Comparison of ENCODE assay signal across 18 mouse cellular contexts in the genomic region with DNA sequence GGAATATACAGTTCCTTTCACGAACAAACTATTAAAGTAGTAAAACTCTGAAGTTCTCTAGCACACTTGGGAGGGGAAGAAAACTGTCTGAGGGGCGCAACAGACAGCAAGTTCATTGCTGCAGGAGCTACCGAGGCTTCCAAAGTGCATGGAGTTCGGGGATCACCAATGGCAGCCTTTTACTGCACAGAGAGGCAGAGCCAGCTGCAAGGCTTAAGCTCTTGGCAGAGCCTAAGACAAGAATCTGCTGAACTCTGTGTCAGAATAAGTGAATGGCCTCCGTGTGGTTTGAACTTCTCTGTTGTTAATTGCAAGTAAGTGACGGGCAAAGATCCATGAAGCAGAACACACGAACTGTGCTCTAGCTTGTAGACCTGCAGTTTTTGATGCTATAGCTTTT.
"Had no signal": no experiment of that assay in that cellular context is flagged by ENCODE, and none has a peak within 500 bp of the region (broad histone marks: within the 10 kb centered on the region; RNA-seq: fewer than 3 reads in every experiment).

No protein-coding gene starts in this region.

- H3K27ac ChIP-seq: midbrain, embryonic 10.5 days; midbrain, embryonic 12.5 days; neural tube, embryonic 13.5 days; neural tube, embryonic 15.5 days had no signal

- H3K36me3 ChIP-seq: midbrain, embryonic 10.5 days; midbrain, embryonic 12.5 days; neural tube, embryonic 13.5 days; neural tube, embryonic 15.5 days had no signal

- H3K9me3 ChIP-seq: midbrain, embryonic 10.5 days; midbrain, embryonic 12.5 days; neural tube, embryonic 13.5 days; neural tube, embryonic 15.5 days had no signal

- DNase-seq: lung, postnatal 10 days; lung, postnatal 4 days; midbrain, embryonic 14.5 days; retina, postnatal 1 day; right cerebral cortex, adult 18-20 months; right cerebral cortex, postnatal 25 days; right cerebral cortex, postnatal 4 days; spleen, adult 18-20 months; thymus, adult 18-20 months; thymus, postnatal 14 days; thymus, postnatal 36 days had no signal

- H3K9ac ChIP-seq: lung, embryonic 14.5 days; midbrain, embryonic 12.5 days; neural tube, embryonic 13.5 days; neural tube, embryonic 15.5 days had no signal

- H3K27me3 ChIP-seq: midbrain, embryonic 12.5 days; neural tube, embryonic 13.5 days; neural tube, embryonic 15.5 days had no signal

- ATAC-seq: midbrain, embryonic 16.5 days had no signal

- H3K4me2 ChIP-seq: lung, embryonic 14.5 days; midbrain, embryonic 12.5 days; neural tube, embryonic 13.5 days; neural tube, embryonic 15.5 days had no signal

- H3K4me3 ChIP-seq: midbrain, embryonic 10.5 days; midbrain, embryonic 12.5 days; myocyte; neural tube, embryonic 13.5 days; neural tube, embryonic 15.5 days had no signal

- H3K4me1 ChIP-seq: midbrain, embryonic 10.5 days; midbrain, embryonic 12.5 days; neural tube, embryonic 13.5 days; neural tube, embryonic 15.5 days had no signal
